Mouse (Mus musculus) left cerebral cortex, adult 11 months (tissue): ENCODE data around the gene Mall.

Experiments used
- DNase-seq: peaks from one replicate; pipeline ENCODE4 v3.0.0; 2022; ENCODE audit warnings: low spot score

The Mall gene

DNA sequence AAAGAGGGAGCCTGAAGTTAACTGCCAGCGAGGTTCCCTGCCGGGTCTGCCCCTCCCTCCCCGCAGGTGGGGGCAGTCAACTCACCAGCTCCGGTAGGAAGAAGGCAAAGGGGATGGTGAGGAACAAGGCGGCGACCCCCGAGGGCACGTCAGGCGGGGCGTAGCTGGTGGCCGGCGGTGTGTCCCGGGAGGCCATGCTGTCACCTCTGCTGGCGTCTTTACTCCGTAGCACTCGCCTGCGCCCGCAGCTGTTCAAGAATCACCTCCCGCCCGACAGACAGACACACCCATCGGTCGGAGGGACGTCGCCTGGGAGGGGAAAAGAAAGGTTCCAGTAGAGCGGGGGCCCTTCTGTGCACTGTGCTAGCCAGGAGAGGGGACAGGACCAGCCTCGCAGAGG, at the start of gene Mall:
Mall (minus strand) TSS at position 262 of the 400 bp plus-strand sequence.
- DNase-seq, result no peak

DNA sequence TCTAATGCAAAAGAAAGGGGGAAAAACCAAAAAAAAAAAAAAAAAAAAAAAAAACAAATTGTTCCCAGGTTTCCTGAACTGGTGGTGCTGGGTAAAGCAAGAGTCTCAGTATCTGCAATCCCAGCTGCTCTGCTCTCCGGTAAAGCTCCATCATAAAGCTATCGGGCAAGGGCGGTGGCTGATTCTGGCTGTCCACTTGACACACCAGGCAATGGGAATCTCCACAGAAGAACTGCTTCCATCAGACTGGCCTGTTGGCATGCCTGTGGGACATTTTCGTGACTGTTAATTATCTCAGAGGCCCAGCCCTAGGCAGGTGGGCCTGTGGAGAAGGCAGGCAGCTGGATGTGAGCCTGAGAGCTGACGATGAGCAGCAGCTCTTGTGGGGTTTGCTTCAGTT, 48.7 kb upstream of the Mall start:
- DNase-seq, result no peak

DNA sequence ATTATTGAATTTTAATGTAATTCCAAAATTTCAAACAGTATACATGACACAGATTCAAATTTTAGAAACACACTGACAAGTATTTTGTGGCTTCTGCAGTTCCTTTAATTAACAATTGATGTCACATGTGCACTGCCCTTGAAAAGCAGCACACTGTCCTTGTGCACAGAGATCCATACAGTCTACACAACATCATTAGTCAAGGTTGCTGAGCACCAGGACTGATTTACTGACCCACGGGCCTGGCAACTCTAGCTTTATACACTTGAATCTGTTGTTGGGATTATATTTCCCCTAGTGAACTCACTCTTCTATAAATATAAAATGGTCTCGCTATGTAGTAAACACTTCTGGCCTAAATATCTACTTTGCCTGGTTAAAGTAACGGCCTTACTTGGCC, 45.3 kb upstream of the Mall start:
- DNase-seq, result no peak

GRCm38 (mm10) chr2:127774578-127774941, 44.8 kb upstream of the Mall start:
- DNase-seq, result no peak

GRCm38 (mm10) chr2:127773938-127774577, 44.3 kb upstream of the Mall start:
- no peak for DNase-seq

- no peak for DNase-seq
Observed at GRCm38 (mm10) chr2:127761587-127761986, 31.9 kb upstream of the Mall start.

DNA sequence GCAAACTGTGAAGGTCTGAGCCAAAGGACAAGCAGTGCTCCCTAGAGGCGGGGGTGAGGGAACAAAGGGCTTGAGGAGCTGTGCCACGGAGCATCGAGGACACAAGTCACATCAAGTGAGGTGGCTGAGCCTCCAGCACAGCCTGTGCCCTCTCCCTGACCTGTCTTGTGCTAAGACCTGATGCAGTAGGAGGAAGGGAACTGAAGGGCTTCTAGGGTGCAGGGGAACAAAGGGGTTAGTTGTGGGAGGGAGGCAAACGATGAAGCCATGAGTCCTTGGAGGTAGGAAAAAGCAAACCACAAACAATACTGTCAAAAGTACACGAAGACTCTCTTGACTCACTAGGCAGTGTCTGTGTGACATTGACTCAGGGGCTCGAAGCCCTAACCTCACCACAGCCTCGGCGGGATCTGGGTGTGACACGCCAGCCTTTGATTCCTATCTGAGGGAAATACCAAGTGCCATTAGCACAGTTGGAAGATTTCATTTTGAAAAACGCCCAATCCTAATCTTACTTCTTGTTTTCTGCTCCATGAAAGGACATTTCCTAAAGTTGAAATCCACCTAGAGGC, 30.8 kb upstream of the Mall start:
- DNase-seq, result no peak

DNA sequence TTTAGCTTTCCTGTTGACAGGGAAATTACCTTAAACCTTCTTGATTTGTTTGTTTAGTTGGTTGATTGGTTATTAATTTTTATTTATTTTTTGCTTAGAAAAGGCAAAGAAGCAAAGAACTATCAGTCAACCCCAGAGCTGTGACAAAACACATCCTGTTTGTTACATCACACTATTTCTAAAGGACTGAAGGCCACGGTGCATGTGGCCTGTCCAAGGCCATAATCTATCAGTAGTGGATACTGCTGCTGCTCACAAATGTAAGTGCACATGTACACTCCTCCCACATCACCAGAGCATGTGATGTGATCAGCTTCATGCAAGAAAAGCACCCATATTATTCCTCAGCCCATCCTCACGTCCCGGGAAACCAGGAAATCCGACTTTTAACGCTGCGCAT, 30.3 kb upstream of the Mall start:
- no peak for DNase-seq

DNA sequence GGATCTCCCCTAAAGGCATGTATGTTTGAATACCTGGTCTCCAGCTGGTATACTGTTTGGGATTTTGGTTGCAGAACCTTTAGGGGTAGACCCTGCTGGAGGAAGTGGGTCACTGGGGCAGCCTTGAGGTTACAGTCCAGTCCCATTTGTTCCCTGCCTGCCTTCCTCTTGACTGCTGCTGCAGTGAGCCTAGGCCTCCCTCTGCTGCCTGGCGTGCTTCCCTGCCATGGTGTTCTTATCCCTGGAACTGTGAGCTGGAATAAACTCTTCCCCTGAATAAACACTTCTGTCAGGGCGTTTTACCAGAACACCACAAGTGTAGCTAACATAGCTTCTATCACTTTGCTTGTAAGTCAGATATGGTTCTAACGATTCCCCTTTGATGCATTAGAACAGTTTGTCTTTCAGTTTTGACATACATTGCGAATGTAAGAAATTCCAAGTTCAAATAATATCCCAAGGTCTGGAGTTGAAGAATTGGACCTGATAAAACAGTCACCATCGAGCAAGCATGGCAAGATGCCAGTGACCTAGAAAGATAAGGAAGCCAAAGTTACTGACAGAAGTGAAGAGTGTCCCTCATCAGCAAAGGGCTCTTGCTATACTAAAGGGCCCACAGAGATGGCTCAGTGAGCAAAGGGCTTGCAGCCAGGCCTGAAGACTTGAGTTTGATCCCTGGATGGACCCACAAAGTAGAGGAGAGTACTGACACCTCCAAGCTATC, 29.6 kb upstream of the Mall start:
- no peak for DNase-seq

- peak; percentile 29 for DNase-seq
Observed at GRCm38 (mm10) chr2:127757171-127757570, 27.4 kb upstream of the Mall start.

DNA sequence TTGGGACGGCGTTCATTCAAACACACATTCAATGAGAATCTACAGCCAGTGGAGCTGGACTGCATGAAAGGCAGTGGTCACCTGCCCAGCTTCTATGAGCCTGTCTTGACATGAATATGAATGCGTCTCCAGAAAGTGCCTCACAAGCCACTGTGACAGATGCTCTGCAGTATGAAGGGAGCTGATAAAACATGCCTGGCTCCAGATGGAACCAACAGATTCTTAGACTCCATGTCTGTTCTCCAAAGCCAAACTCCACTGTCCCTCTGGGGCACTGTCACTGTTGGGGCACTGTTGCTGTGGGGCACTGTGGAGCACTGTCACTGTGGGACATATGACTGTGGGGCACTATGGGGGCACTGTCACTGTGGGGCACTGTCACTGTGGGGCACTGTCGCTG, 24.4 kb upstream of the Mall start:
- no peak for DNase-seq

GRCm38 (mm10) chr2:127751849-127752610, 22.3 kb upstream of the Mall start:
- no peak for DNase-seq

DNA sequence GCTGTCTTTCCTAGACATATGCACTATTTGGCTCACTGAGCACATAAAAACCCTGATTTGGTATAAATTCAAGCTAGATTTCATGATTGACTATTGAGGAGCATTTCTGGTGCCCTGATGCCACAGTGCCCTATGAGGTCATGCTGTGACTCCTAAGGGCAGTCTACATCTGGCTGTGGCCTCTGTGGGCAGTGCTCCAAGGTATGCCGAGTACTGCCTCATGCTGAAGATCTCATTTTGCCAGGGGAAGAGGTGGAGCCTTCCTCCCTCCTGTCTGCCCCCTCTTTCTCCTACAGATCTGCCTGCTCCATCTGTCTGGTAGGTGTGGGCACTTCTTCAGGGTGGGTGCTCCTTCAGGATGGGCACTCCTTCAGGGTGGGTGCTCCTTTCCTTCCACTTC, 19.6 kb upstream of the Mall start:
- DNase-seq, result no peak

DNA sequence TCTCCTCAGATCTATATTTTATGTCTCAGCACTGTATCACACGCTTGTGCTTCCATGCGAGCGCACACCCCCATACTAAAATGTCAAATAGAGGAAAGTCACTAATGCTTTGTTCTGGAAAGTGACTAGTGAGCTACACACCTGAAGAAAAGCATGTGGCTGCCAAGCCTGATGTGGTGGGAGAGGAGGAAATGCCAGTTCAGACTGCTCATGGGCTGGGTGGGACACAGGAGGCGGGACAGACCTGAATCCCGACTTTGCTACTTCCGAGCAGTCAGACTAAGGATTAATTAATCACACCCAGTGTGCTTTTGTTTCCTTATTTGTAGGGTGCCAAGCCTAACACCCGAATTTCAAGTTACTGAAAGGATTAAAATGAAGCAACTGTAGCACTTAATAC, 18.6 kb upstream of the Mall start:
- DNase-seq, result no peak

GRCm38 (mm10) chr2:127742637-127743036, 12.9 kb upstream of the Mall start:
- no peak for DNase-seq

DNA sequence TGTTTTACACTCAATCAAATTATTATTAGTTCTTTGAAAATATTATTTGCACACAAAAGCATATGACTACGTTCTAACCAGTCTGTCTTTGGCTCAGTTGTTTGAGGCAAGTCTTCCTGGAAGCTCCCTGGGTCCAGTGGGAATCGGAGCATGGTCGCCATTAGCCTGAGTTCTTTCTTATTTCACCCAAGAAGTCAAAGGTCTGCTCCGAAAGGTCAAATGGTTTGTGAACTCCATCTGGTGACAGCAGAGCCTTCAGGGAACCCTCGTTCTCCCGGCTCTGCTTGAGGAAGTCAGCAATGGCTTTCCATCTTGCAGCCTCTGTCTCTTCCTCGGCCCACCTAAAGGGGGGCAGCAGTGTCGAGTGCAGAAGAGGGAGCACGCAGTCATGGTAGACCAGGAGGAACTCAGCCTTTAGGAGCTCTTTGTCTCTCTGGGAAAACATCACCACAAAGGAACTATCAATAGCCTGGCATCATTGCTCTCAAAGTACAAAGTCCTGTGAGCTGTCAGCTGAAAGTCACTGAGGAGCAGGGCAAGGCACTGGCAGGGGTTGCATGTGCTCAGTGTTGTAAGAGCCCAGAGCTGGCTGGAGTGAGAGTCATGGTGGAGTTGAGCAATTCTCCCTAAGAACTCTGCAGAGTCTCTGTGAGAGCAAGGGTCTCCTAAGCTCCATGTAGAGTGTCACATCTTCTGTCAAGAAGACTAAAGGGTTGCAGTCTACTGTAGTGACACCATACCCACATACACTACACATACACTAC, 11.2 kb upstream of the Mall start:
- DNase-seq, result no peak

DNA sequence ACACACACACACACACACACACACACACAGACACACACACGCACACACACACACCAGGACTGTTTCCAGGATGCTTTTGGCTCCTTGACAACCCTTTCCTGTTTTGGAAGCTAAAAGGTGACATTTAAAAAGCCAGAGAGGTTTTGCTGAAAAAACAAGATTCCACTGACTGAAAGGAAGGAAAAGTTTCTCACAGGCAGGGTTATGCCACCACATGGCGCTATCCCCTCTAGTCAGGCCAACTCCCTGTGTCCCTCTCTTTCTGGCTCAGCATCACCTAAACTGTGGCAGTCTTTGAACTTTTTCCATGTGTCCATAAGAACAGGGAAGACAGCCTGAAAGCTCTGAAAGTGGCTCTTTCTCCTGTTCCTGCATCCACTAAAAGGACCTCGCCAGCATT, 8.2 kb upstream of the Mall start:
- no peak for DNase-seq

DNA sequence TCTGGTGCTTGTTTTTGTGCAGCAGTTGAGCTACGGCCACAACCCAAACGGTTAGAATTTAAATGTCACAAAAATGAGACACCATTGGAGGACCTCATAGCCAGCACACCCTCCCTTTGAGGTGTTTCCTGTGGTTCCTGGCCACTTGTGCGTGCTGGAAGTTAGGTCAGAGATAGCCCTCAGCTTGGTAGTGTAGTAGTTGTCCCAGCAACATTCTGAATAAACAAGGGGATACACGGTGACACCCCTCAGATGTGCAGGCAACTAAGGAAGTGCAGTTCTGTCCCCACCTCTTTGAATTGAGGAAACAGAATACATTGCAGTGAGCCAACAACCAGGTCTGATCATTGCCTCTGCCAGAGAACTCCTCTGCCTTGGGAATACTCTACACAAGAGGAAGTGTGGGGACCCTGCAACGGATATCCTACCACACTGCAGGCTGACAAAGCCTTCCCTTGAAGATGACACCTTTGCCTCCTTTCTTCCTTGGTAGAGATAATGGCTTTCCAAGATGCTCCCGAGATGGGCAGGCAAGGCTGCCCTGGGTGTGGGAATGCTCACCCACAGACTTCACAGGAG, 7.0 kb upstream of the Mall start:
- no peak for DNase-seq

DNA sequence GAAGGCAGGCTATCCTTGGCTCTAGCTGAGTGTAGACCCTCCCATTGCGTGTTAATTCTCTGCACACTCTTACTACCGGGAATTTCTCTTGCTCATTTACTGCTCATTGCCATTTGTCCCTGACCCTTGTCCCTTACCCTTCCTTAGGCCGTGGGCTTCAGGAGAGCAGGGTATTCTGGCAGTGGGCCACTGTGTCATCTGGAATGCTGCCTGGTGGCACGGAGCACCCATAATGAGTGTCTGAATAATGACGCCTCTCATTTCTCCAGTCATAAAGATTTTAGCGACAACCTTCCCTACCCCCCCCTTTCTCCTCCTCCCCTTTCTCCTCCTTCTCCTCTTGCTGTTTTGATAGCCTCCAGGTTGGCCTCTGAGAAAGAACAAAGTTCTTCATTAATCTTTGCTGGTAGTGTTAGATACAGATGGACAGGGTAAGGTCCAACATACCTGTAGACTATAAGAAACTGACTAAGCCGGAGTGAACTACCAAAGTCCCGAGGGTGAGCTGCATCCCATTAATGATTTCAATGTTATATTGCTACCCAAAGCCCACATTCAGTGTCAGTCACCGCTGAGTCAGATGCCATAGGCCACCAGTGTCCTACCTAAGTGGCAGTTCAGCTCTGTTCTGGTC, 5.9 kb upstream of the Mall start:
- DNase-seq, result no peak

DNA sequence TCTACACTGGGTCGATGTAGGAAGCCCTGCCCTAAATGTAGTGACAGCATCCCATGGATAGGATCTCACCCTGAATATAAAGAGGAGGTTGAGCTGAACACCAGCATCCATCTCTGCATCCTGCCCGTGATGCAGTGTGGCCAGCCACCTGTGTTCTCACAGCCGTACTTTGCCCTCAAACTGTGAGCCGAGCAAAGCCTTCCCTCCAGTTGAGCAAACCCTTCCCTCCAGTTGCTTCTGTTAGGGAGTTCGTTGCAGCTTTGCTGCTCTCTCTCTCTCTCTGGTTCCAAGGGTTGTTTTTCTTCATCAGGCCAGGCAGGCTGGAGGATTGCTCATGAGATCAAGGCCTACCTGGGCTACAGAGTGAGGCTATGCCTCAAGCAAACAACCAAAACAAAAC, 5.2 kb upstream of the Mall start:
- DNase-seq, result no peak

DNA sequence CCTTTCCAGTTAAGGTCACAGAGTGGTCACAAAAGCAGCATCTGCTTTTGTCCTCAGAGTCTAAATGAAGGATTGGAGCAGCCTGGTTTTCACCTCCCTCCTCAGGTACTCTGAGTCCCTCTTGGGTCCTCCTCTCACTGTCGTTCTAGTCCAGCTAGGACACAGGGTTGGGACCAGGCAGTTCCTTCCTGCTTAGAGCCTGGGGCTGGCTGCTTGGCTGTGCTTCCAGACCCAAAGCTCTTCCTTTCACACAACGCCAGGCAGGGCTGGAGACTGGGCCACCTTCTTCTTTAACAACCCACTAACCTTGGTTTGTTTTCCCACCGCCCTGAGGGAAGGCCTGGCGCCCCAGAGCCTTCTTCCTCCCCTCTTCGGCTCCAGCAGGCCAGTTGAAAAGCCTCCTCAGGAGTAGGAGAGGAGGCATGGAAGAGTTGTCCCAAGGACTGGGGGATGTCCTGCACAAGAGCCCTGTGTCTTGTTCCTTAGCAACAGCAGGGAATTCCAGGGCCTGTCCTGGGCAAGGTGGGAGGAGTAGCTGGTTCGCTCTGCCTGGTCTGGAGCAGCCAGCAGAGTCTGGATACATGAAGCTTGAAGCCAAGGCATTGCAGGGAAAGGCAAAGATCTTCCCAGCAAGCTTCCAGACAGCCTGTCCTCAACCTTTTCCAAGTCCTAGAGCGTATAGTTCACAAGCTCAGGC, 717 bp upstream of the Mall start:
- no peak for DNase-seq
